Mouse (Mus musculus): ENCODE measurements around the gene Ube2v1. TPM values are rescaled to one million over a fixed set of nuclear protein-coding genes. Genes with fewer than 3 reads are reported as not detected.

Ube2v1 gene
- total and polyA plus RNA-seq, 3 experiments, result 164 to 343 TPM; not detected in 1

DNA sequence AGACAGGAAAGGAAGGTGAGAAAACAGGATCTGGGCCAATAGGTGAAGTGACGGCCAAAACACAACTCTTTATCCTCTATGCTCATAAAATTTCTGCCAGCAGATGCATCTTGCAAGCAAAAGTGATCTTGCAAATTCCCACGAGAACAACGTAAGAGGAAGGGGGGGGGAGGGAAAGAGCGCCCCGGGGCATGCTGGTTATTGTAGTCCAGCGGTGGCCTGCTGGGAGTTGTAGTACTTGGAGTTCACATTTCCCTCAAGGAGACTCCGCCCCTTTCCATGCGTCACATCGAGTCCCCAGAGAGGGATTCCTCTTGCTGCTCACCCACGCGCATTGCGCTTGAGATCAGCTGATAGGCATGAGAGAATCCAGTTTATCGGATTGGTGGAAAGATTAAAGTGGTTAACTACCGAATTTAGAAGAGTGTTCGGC lies 2.5 kb upstream of the Ube2v1 start (continued):
- no peak for TF ChIP-seq CTCF (IDR thresholded peaks at IDR 0.05 in 2 of 3, conservative IDR thresholded peaks at IDR 0.05 in 1 of 3; ENCODE audit: control insufficient read depth in 1 of 3, insufficient read depth in 1 of 3, low read depth in 2 of 3, low read length in 3 of 3, poor library complexity in 1 of 3, severe bottlenecking in 1 of 3)
- peak; percentile 96 for TF ChIP-seq SIN3A (IDR thresholded peaks at IDR 0.05; ENCODE audit: low read length)
- peak; percentile 100 for TF ChIP-seq HCFC1 (IDR thresholded peaks at IDR 0.05; ENCODE audit: low read depth, low read length)

- DNase-seq (ENCODE audit: low read depth, low spot score), result no peak
- no peaks in the 10 kb centered on the region for H3K9me3 ChIP-seq (replicated peaks; ENCODE audit: insufficient read depth, low read length)
- peaks cover 6 to 37% of the 10 kb centered on the region in 2 experiments for H3K4me1 ChIP-seq (ENCODE audit: control insufficient read depth in 1 of 2, insufficient read depth in 2 of 2, low read length in 2 of 2)
- peak overlapping the region; percentile 78 for H3K9ac ChIP-seq (ENCODE audit: control insufficient read depth, low read depth, low read length, poor library complexity, severe bottlenecking)
- no peaks in the 10 kb centered on the region for H3K27me3 ChIP-seq (ENCODE audit: control insufficient read depth in 1 of 2, insufficient read depth in 2 of 2, low read length in 2 of 2)
- H3K4me3 ChIP-seq (ENCODE audit: control insufficient read depth in 1 of 2, insufficient read depth in 1 of 2, low read depth in 2 of 2, low read length in 2 of 2), result peak overlapping the region; percentile 52 to 60
- H3K27ac ChIP-seq (ENCODE audit: control insufficient read depth, low read depth, low read length), result peak overlapping the region; percentile 93
- TF ChIP-seq TAL1 (IDR thresholded peaks at IDR 0.05; ENCODE audit: low read length) (no peak), USF1 (IDR thresholded peaks at IDR 0.05; ENCODE audit: low read depth, low read length) (peak; percentile 59; the same call in 1 of the 2 replicates), ZMIZ1 (IDR thresholded peaks at IDR 0.05; ENCODE audit: low read depth, low read length) (no peak), TBP (IDR thresholded peaks at IDR 0.05; ENCODE audit: low read depth, low read length) (no peak), CHD2 (IDR thresholded peaks at IDR 0.05; ENCODE audit: low read length) (no peak), ZNF384 (IDR thresholded peaks at IDR 0.05; ENCODE audit: low read depth, low read length) (no peak), UBTF (IDR thresholded peaks at IDR 0.05; ENCODE audit: borderline replicate concordance, insufficient read depth, low read depth, low read length) (no peak), POLR2AphosphoS5 (IDR thresholded peaks at IDR 0.05; ENCODE audit: borderline replicate concordance, low read depth, low read length) (no peak)
- H3K79me2 ChIP-seq (ENCODE audit: control insufficient read depth, insufficient read depth, low read length, poor library complexity), result peaks cover 38% of the 10 kb centered on the region
- peaks cover 0 to 36% of the 10 kb centered on the region in 2 experiments; a peak in 2 of 4 replicates for H3K36me3 ChIP-seq (ENCODE audit: control insufficient read depth in 1 of 2, insufficient read depth in 2 of 2, low read length in 2 of 2)
These were observed 1.6 kb upstream of the Ube2v1 start for GRCm38 (mm10) chr2:167633537-167633872.

DNA sequence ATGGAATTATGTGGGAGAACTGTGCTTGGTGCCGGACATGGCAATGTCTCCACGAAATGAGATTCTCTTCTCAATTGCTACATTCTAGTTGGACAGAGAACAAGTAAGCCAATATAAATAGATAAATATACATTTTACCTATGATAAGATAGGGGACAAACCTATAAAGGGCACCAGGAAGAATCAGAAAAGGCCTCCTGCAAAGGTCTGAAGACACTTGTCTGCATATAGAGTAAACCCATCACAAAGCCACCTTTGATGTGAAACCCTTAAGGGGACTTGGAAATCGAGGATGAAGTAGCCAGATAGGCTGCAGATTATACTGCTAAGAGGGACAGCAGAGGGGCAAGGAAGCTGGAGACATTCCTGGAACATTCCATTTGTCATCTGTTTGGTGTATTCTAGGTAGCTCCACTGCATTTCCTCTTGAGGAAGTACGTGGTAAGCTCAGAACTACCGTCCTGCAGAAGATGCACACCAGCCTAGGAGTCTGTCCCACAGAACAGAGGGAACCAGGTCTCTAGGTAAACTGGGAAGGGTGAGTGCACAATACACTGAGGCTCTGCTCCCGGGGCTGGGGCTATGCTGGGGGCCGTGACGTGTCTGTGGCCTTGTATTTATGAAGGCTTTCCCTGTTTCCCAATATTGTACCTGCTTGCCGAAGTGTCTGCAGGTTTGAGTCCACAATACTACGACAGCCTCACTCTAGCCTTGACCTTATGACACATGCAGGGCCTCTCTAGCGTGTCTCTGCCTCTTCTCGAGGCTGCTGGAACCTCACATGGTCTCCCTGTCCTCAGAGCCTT lies 1.0 kb upstream of the Ube2v1 start:
- peaks cover 2 to 42% of the 10 kb centered on the region in 2 experiments; a peak in 2 of 4 replicates for H3K36me3 ChIP-seq (ENCODE audit: control insufficient read depth in 1 of 2, insufficient read depth in 2 of 2, low read length in 2 of 2)
- peak; percentile 58 for DNase-seq (ENCODE audit: low read depth, low spot score)
- H3K4me3 ChIP-seq (ENCODE audit: control insufficient read depth in 1 of 2, insufficient read depth in 1 of 2, low read depth in 2 of 2, low read length in 2 of 2), result peak overlapping the region; percentile 71 to 73
- TF ChIP-seq NELFE (IDR thresholded peaks at IDR 0.05; ENCODE audit: low read depth, low read length) (no peak), MAZ (IDR thresholded peaks at IDR 0.05; ENCODE audit: low read depth, low read length) (no peak), ZKSCAN1 (IDR thresholded peaks at IDR 0.05; ENCODE audit: low read depth, low read length) (no peak), RCOR1 (IDR thresholded peaks at IDR 0.05; ENCODE audit: low read depth, low read length) (no peak), MAFK (IDR thresholded peaks at IDR 0.05; ENCODE audit: borderline replicate concordance, low read depth, low read length) (no peak), BHLHE40 (IDR thresholded peaks at IDR 0.05; ENCODE audit: borderline replicate concordance, low read depth, low read length) (no peak)
- H3K27ac ChIP-seq (ENCODE audit: control insufficient read depth, low read depth, low read length), result peak overlapping the region; percentile 93
- H3K27me3 ChIP-seq (ENCODE audit: control insufficient read depth in 1 of 2, insufficient read depth in 2 of 2, low read length in 2 of 2), result no peaks in the 10 kb centered on the region
- no peaks in the 10 kb centered on the region for H3K9me3 ChIP-seq (replicated peaks; ENCODE audit: insufficient read depth, low read length)
- peak overlapping the region; percentile 78 for H3K9ac ChIP-seq (ENCODE audit: control insufficient read depth, low read depth, low read length, poor library complexity, severe bottlenecking)
- peaks cover 44% of the 10 kb centered on the region for H3K79me2 ChIP-seq (ENCODE audit: control insufficient read depth, insufficient read depth, low read length, poor library complexity)
- peaks cover 11 to 43% of the 10 kb centered on the region in 2 experiments for H3K4me1 ChIP-seq (ENCODE audit: control insufficient read depth in 1 of 2, insufficient read depth in 2 of 2, low read length in 2 of 2)
